Mouse (Mus musculus) liver, postnatal 0 days (tissue): ENCODE measurements around the gene Pard3b.

Experiments used
- CTCF ChIP-seq: sonication (generic); IDR thresholded peaks from 2 replicates; pipeline ENCODE4 v1.5.1; 2016; ENCODE audit warnings: antibody characterized with exemption, low read depth
- EP300 ChIP-seq: IDR thresholded peaks from 2 replicates; pipeline ENCODE4 v1.6.1; 2016; ENCODE audit warnings: antibody characterized with exemption, low read depth, mild to moderate bottlenecking

- TF ChIP-seq CTCF (no peak), EP300 (no peak)
Measured at GRCm38 (mm10) chr1:62431054-62431453, 792.4 kb downstream of the Pard3b start.
